Mouse (Mus musculus): ENCODE measurements around the gene Kng2. TPM values are rescaled to one million over a fixed set of nuclear protein-coding genes. Genes with fewer than 3 reads are reported as not detected.
"Not testable (repeated sequence)": the region's sequence is repeated elsewhere in the genome, so short reads cannot be mapped to it uniquely, and the experiment has no call there.

Gene Kng2
- total RNA-seq, 2 experiments from 2014 or later = 3.2 TPM; not detected in 1

DNA sequence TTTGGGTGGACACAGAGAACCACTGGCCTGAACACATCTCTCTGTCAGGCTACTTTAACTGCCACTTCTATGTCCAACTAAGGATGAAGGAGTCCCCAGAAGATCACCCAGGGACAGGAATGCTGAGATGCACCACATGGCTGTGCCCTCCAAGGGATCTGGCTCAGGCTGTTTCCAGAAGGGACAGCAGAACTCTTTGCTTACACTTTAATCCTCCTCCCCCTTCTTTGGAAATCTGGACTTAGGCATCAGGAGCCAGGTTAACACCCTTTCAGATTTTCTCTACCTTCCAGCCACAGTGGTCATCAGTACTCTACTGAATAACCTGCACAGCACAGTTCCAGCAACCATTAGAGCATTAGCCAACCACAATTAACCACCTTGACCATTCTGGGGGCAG lies 66.0 kb downstream of the Kng2 start:
- no peak for ATAC-seq (replicated peaks; ENCODE audit: low FRiP score, poor library complexity, severe bottlenecking)

DNA sequence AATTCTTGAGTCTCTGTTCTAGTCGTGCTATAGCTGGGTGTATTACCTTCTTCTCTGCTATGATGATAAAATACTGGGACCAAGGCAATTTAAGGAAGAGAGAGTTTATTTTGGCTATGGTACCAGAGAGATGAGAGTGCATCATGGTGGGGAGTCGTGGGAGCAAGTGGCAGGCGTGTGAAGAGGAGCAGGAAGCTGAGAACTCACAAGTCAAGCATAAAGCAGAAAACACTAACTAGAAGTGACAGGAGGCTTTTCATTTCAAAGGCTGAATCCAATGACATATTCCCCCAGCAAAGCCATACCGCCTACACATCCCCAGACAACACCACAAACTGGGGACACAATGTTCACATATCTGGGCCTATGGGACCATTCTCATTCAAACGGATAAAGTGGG lies 67.0 kb downstream of the Kng2 start:
- no peak for ATAC-seq (replicated peaks; ENCODE audit: low FRiP score, poor library complexity, severe bottlenecking)

DNA sequence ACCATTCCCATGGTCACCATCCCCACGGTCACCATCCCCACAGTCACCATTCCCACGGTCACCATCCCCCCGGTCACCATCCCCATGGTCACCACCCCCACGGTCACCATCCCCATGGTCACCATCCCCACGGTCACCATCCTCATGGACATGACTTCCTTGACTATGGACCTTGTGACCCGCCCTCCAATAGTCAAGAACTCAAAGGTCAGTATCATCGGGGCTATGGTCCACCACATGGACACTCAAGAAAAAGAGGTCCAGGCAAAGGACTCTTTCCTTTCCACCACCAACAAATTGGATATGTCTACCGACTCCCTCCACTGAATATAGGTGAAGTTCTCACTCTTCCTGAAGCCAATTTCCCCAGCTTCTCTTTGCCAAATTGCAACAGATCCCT lies 68.2 kb downstream of the Kng2 start:
- ATAC-seq (replicated peaks; ENCODE audit: low FRiP score, poor library complexity, severe bottlenecking) = no peak

DNA sequence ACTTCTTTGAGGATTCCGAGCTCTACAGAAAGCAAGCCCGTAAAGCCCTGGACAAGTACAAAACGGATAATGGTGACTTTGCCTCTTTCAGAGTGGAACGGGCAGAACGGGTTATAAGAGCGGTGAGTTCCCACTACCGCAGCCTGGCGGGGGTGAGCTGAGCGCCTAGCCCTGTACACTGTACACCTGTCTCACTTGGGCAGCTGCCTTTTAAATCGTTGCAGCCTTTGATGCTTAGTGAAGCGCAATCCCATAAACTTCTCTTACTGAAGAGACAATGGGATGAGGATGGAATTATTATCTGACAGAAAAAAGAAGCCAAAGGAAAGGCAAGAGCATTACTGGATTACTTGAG lies 73.2 kb downstream of the Kng2 start:
- ATAC-seq (replicated peaks; ENCODE audit: low FRiP score, poor library complexity, severe bottlenecking) = no peak

DNA sequence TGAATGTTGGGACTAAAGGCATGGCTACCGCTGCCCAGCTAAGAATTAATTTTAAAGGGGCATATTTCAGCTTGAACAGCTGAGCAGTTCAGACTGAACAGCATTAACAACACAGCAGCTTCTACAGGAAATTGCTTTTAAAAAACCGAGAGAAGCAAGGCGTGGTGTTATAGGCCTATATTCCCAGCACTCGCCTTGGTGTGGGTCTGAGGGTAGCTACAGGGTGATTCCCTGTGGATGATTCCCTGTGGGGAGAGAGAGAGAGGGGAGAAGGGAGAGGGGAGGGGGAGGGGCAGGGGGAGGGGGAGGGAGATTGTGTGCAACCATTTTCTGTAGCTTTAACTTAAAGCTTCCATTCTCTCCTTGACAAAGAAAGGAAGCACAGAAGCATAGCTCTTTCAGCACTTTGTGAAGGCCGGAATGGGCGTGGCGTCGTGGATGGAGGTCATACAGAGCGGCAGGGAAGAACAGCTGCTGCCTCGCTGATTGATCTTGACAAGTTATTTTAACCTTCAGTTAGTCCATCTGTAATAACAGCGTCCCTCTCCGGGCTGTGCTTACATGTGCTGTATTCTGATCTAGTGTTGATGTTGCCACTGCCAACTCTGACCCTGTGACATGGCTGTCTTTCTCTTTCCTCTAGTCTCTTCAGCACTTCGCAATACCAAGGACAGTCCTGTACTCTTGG lies 73.7 kb downstream of the Kng2 start:
- no peak for ATAC-seq (replicated peaks; ENCODE audit: low FRiP score, poor library complexity, severe bottlenecking)

DNA sequence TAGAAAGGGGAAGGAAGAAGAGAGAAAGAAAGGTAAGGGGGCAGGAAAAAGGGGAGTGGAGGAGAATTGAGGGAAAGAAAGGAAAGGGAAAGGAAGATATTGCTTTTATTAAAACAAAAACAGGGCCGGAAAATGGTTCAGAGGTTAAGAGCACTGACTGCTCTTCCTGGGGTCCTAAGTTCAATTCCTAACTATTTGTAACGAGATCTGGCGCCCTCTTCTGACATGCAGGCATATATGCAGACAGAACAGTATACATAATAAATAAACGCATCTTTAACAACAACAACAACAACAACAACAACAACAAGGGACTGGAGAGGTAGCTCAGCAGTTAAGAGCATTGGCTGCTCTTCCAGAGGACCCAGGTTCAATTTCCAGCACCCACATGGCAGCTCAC lies 76.2 kb downstream of the Kng2 start:
- no peak for ATAC-seq (replicated peaks; ENCODE audit: low FRiP score, poor library complexity, severe bottlenecking)

DNA sequence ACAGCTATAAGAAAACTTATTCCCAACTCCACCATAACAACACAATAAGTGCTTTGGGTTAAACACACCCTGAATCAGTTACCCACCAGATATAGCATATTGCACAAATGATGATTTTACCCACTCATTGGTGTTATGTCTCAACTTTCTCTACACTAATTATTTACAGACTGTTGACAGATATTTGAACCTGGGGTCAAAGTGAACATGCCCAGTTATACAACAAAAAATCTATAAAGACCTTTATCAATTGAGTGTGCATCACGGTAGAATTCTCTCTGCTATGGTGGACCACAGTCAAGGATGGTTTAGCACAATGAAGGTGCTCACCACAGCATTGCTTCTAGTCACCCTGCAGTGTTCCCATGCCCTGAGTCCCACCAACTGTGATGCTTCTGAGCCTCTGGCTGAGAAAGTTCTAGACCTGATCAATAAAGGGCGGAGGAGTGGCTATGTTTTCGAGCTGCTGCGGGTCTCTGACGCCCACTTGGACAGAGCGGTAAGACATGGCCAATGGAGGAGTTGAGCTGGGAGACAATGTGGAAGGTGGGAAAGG lies 78.4 kb downstream of the Kng2 start, which contains the start of gene Hrg:
Gene Hrg, plus strand, starts transcription at position 233 of the 556 bp plus-strand sequence.
- no peak for ATAC-seq (replicated peaks; ENCODE audit: low FRiP score, poor library complexity, severe bottlenecking)

DNA sequence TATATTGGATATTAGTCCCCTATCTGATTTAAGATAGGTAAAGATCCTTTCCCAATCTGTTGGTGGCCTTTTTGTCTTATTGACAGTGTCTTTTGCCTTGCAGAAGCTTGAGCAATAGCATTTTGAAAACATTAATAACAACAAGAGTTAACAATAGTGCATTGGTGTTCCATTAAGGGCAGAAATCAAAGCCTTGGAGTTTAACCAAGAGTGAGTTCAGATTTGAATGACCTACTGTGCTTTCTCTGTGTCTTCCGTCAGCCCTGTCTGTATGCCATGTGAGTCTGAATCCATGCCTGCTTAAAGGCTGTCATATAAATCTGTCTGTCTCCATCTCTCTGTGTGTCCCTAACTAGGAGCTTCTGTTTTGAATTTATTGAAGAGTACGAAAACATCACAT lies 81.9 kb downstream of the Kng2 start:
- ATAC-seq (replicated peaks; ENCODE audit: low FRiP score, poor library complexity, severe bottlenecking) = no peak

DNA sequence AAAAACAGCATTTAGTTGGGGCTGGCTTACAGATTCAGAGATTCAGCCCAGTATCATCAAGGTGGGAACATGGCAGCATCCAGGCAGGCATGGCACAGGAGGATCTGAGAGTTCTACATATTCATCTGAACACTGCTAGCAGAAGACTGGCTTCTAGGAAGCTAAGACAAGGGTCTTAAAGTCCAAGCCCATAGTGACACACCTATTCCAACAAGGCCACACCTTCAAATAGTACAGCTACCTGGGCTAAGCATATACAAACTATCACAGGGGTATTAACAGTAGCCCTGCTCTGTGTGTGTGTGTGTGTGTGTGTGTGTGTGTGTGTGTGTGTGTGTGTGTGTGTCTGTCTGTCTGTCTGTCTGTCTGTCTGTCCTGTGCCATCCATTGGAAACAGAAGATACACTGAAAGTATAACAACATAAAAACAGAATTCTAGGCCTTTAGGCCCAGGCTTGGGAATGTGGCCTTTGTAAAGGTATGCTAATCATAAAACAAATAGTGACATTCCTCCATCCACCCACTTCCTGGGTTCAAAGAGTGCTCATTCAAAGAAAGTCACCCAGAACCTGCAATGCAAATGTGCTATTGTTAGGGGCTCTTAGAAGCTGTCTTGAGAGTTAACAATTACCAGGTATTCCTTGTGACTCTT lies 87.3 kb downstream of the Kng2 start:
- ATAC-seq (replicated peaks; ENCODE audit: low FRiP score, poor library complexity, severe bottlenecking) = not testable (repeated sequence)

DNA sequence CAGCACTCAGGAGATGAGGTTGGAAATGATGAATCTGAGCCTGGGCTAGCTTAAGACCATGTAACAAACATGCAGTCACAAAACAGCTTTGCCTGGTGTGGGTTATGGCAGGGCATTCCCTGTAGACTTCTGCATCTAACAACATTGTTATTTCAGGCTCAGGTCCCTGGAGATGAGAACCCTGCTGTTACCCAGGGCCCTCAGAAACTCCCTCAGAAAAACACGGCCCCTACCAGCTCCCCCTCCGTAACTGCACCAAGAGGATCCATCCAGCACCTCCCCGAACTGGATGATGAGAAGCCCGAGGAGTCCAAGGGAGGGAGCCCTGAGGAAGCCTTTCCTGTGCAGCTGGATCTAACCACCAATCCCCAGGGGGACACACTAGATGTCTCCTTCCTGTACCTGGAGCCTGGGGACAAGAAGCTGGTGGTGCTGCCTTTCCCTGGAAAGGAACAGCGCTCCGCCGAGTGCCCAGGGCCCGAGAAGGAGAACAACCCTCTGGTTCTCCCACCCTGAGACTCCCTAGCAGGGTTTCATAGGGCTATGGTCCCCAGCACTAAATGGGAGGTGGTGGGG lies 90.1 kb downstream of the Kng2 start:
- no peak for ATAC-seq (replicated peaks; ENCODE audit: low FRiP score, poor library complexity, severe bottlenecking)

DNA sequence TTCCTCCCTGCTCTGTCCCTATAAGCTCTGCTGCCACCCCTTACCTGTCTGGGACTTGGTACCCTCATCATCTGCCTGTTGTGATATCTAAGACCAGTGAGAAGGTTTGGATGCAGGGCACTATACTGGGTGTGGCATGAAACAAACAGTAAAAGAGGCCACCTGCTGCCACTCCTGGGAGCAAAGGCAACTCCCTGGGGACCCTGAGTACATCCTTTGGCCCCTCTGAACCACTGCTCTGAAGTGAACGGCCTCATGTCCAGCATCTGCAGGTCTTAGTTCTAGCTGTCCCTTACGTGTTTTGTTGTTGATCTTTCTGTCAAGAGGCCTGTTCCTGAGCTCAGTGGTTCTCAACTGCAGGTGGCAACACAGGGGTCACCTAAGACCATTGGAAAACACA lies 90.7 kb downstream of the Kng2 start:
- ATAC-seq (replicated peaks; ENCODE audit: low FRiP score, poor library complexity, severe bottlenecking) = no peak

DNA sequence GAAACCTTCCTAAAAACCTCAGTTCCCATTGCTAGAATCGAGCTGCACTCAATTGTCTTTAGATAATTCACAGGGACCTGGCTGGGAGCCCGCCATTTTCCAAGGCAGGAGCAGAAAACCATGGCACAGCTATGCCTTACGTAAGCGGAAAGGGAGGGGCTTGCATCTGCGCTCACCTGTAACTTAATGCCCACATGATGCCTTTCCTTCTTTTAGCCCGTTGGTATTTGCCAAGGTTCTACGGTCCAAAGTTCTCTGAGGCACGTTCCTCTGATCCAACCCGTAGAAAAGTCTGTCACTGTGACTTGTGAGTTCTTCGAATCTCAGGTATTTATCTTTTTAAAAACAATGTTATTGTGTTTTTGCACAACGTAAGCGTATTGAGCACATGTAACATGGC lies 91.7 kb downstream of the Kng2 start:
- no peak for ATAC-seq (replicated peaks; ENCODE audit: low FRiP score, poor library complexity, severe bottlenecking)

Other genes with a start within 250 kb of the Kng2 start
- not detected in 2 replicates for gene Crygs, start 217.9 kb downstream of the Kng2 start, total RNA-seq (2015; ENCODE audit: low replicate concordance)
- gene Crygs, start 217.9 kb downstream of the Kng2 start, total RNA-seq (2017; ENCODE audit: low replicate concordance) = not detected in 2 replicates
- gene Tbccd1, start 171.8 kb downstream of the Kng2 start, total RNA-seq (2015; ENCODE audit: low replicate concordance) = 12.5 and 13.6 TPM in 2 replicates
- gene Tbccd1, start 171.8 kb downstream of the Kng2 start, total RNA-seq (2017; ENCODE audit: low replicate concordance) = 21.0 and 21.3 TPM in 2 replicates
- gene Dnajb11, start 171.6 kb downstream of the Kng2 start, total RNA-seq (2015; ENCODE audit: low replicate concordance) = 27.2 and 43.8 TPM in 2 replicates
- 42.3 and 65.0 TPM in 2 replicates for gene Dnajb11, start 171.6 kb downstream of the Kng2 start, total RNA-seq (2017; ENCODE audit: low replicate concordance)
- gene Ahsg, start 138.2 kb downstream of the Kng2 start, total RNA-seq (2015; ENCODE audit: low replicate concordance) = not detected in 2 replicates
- not detected in 2 replicates for gene Ahsg, start 138.2 kb downstream of the Kng2 start, total RNA-seq (2017; ENCODE audit: low replicate concordance)
- gene Fetub, start 111.1 kb downstream of the Kng2 start, total RNA-seq (2015; ENCODE audit: low replicate concordance) = not detected in 2 replicates
- gene Fetub, start 111.1 kb downstream of the Kng2 start, total RNA-seq (2017; ENCODE audit: low replicate concordance) = not detected in 2 replicates
- not detected in 2 replicates for gene Hrg, start 78.4 kb downstream of the Kng2 start, total RNA-seq (2015; ENCODE audit: low replicate concordance)
- gene Hrg, start 78.4 kb downstream of the Kng2 start, total RNA-seq (2017; ENCODE audit: low replicate concordance) = not detected in 2 replicates
- gene Kng1, start 28.4 kb upstream of the Kng2 start, total RNA-seq (2015; ENCODE audit: low replicate concordance) = not detected in 2 replicates
- 0.51 TPM in 1 of 2 replicates, not detected in the other for gene Kng1, start 28.4 kb upstream of the Kng2 start, total RNA-seq (2017; ENCODE audit: low replicate concordance)
- 120 and 145 TPM in 2 replicates for gene Eif4a2, start 78.0 kb upstream of the Kng2 start, total RNA-seq (2015; ENCODE audit: low replicate concordance)
- gene Eif4a2, start 78.0 kb upstream of the Kng2 start, total RNA-seq (2017; ENCODE audit: low replicate concordance) = 151 and 206 TPM in 2 replicates
- gene Rfc4, start 98.3 kb upstream of the Kng2 start, total RNA-seq (2015; ENCODE audit: low replicate concordance) = 51.0 and 64.0 TPM in 2 replicates
- gene Rfc4, start 98.3 kb upstream of the Kng2 start, total RNA-seq (2017; ENCODE audit: low replicate concordance) = 20.4 and 27.0 TPM in 2 replicates
- 4.4 TPM in 1 of 2 replicates, not detected in the other for gene Adipoq, start 117.1 kb upstream of the Kng2 start, total RNA-seq (2015; ENCODE audit: low replicate concordance)
- gene Adipoq, start 117.1 kb upstream of the Kng2 start, total RNA-seq (2017; ENCODE audit: low replicate concordance) = not detected in 2 replicates
- gene St6gal1, start 195.3 kb upstream of the Kng2 start, total RNA-seq (2015; ENCODE audit: low replicate concordance) = 0.77 and 0.84 TPM in 2 replicates
- 1.1 and 1.4 TPM in 2 replicates for gene St6gal1, start 195.3 kb upstream of the Kng2 start, total RNA-seq (2017; ENCODE audit: low replicate concordance)